Mouse (Mus musculus) B cell, adult 67 days (primary cell): ENCODE data around the gene Dmrt2. TPM values are rescaled to one million over a fixed set of nuclear protein-coding genes. Genes with fewer than 3 reads are reported as not detected.

Experiments used
- total RNA-seq, 2 experiments: library from RNA; stranded (reverse); gene quantifications; 4 replicates each; pipeline ENCODE4 v1.2.4; 2023

Gene Dmrt2
- total RNA-seq: not detected

DNA sequence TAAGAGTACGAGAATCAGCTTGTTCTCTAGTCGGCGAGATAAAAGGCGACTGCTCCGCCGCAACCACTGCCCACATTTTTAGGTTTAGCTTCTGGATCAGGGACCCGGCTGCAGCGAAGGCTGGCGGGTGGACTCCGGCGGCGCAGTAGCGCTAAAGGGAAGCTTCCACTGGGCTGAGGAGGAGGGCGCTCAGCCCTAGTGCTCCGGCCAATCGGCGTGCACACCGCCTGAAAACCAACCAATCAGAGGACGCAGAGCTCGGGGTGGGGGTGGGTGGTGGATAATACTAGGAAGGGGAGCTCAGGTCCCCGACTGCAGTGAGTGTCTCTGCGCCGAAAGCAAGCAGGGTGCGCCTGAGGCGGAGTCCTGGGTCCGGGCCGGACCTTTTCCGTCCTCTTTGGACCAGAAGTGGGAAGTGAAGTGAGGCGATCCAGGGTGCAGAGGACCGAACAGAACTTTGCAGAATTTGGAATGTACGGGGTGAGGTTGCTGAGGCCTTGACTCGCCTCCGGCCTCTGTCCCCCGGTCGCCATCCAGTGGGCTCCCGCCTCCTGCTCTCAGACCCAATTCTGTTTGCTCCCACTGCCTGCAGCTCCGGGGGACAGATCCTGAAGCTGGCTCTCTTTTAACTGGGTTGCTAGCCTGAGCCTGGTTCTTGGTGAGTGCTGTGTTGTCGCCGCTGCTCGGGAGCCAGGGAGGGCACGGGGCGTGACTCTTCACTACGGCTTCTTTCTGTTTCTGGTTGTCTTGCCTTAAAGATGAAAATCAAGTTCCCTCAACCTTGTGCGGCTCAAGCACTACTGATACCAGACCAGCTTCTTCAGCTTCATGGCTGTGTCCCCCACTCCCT lies at the start of gene Dmrt2:
TSS of gene Dmrt2 (plus strand) at position 311 of the 850 bp plus-strand sequence.

Other genes with a start within 250 kb of the Dmrt2 start
- not detected for gene Dmrt1, start 166.8 kb upstream of the Dmrt2 start, total RNA-seq
- gene Dmrt3, start 62.1 kb upstream of the Dmrt2 start, total RNA-seq: 1 to 10 TPM; 1.0 to 1.4 TPM